Mouse (Mus musculus): ENCODE data around the gene Car8. TPM values are rescaled to one million over a fixed set of nuclear protein-coding genes. Genes with fewer than 3 reads are reported as not detected.
"Not testable (repeated sequence)": the region's sequence is repeated elsewhere in the genome, so short reads cannot be mapped to it uniquely, and the experiment has no call there.

The Car8 gene
- polyA plus RNA-seq, 1 experiment from 2014 or later, result 2.9 TPM

DNA sequence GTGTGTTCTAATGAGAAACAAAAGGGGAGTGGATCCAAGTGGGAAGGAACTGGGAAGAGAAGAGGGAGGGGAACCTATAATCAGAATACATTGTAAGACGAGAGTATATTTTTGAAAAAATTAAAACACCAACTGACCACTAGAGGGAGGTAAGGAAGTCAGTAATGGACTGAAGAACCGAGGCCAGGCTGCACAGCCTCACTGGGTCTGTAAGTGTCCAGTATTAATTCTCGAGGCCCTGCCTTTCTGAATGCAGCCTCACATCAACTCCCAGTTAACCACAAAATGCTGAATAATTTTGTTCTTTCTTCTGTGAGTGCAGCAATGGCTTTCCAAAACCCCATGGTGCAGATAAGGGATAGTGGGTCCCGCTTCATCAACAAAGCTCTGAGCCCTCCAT lies 48.4 kb downstream of the Car8 start:
- Histone ChIP-seq H3K27ac (replicated peaks) (no peak overlapping the region), H3K36me3 (replicated peaks) (no peaks in the 10 kb centered on the region), H3K9me3 (no peaks in the 10 kb centered on the region), H3K27me3 (replicated peaks; ENCODE audit: low read depth, poor library complexity, severe bottlenecking) (no peaks in the 10 kb centered on the region), H3K4me1 (no peaks in the 10 kb centered on the region), H3K4me3 (no peak overlapping the region)
- 70% methylated on average over 4 of the region's 4 CpGs for WGBS
- DNase-seq (ENCODE audit: low spot score), result no peak

DNA sequence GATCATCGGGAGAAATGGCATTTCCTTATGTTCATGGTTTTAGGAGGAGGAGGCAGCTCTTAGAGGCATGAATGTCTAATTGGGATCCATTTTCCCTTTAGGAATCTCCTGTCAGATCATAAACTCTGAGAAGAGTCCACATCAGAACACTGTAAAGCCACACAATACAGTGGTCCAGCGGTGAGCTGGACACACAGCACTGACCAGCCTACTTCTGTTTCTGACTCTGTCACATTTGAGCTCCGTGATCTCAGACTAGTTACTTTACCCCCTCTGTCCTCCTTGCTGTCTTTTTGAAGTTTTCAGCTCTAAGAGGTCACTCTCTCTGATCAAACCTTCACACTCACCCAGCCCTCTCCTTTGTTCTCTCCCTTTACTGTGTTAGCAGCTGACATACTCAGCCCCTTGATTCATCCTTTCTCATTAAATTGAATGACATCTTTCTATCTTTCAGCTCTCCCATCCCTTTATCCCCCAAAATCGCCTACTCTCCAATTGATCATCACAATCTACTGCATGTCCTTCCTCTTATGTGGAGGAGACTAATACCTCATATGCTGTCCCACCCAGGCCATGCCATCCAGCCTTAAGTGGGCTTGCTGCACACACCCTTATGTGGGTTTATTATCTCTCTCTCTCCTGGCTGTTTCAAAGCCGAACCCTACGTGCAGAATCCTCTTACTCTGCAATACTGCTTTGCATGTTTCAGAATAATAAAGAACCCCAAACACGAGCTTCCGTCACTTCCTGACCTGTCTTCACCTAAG lies 51.7 kb downstream of the Car8 start:
- no peak overlapping the region for H3K27ac ChIP-seq (replicated peaks)
- H3K4me1 ChIP-seq, result no peaks in the 10 kb centered on the region
- DNase-seq (ENCODE audit: low spot score), result no peak
- no peaks in the 10 kb centered on the region for H3K27me3 ChIP-seq (replicated peaks; ENCODE audit: low read depth, poor library complexity, severe bottlenecking)
- no peaks in the 10 kb centered on the region for H3K9me3 ChIP-seq
- 79% methylated on average over 8 of the region's 8 CpGs for WGBS
- no peak overlapping the region for H3K4me3 ChIP-seq
- H3K36me3 ChIP-seq (replicated peaks), result no peaks in the 10 kb centered on the region

DNA sequence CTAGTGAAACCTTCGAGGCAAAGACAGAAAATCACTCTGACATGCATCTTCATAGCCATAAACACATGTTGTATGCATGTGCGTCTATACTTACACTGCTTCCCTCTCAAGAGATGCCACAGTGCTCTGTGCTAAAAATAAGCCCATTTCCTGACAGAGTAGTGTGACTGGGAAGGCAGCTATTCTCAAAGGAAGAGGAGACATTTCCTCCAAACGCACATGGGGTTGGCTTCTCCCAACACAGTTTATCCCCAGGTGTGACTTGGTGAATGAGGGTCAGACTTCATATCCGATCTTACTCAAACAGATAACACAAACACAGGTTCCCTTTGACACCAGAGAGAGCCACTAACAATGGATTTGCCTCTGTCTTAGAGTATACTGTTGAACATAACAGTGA lies 58.3 kb downstream of the Car8 start:
- Histone ChIP-seq H3K36me3 (replicated peaks) (no peaks in the 10 kb centered on the region), H3K27me3 (replicated peaks; ENCODE audit: low read depth, poor library complexity, severe bottlenecking) (no peaks in the 10 kb centered on the region), H3K4me3 (no peak overlapping the region), H3K9me3 (no peaks in the 10 kb centered on the region), H3K27ac (replicated peaks) (no peak overlapping the region), H3K4me1 (no peaks in the 10 kb centered on the region)
- no peak for DNase-seq (ENCODE audit: low spot score)
- WGBS, result 74% methylated on average over 4 of the region's 4 CpGs

DNA sequence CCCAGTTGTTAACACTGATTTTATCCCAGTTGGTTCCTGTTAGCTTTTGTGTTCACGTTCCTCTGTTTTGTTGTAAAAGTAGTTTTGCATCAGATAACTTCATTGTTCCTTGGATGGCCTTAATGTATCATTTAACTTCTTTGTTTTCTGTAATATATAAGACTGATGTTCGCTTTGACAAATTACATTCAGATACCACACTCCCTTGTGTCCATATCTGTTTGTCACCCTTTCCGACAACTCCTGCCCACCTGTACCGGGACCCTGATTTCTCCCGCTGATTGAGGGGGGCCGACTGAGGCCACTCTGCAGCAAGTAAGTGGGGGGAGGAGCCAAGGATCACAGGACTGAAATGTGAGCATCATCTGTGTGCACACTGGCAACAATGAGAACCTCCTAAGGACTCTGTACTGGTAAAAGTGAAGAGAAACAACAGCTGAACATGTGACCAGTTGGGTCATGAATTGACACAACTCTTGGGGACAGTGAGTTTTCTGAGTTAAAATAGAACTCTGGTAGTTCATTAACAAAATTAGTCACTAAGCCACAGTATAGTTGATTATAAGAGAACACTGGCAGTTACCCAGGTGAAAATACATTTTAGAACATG lies 84.1 kb downstream of the Car8 start:
- no peak for DNase-seq (ENCODE audit: low spot score)
- Histone ChIP-seq H3K9me3 (no peaks in the 10 kb centered on the region), H3K4me1 (no peaks in the 10 kb centered on the region), H3K27ac (replicated peaks) (no peak overlapping the region), H3K4me3 (no peak overlapping the region), H3K27me3 (replicated peaks; ENCODE audit: low read depth, poor library complexity, severe bottlenecking) (no peaks in the 10 kb centered on the region), H3K36me3 (replicated peaks) (no peaks in the 10 kb centered on the region)
- WGBS, result 84% methylated on average over 6 of the region's 6 CpGs

DNA sequence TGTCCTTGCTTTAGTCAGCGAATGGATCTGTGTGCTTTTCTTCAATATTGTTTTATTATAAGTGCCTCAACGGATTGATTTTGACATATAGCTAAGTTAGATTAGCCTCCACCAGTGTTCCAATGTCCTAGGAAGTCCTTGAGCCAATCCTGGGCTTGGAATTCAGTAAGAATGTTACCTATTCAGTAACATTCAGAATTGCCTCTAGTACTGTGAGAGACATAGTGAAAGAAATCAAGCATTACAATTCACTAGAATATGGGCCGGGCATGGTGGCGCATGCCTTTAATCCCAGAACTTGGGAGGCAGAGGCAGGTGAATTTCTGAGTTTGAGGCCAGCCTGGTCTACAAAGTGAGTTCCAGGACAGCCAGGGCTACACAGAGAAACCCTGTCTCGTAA lies 84.9 kb downstream of the Car8 start:
- H3K36me3 ChIP-seq (replicated peaks); H3K27ac ChIP-seq (replicated peaks); H3K9me3 ChIP-seq; H3K4me3 ChIP-seq; H3K4me1 ChIP-seq; DNase-seq (ENCODE audit: low spot score); H3K27me3 ChIP-seq (replicated peaks; ENCODE audit: low read depth, poor library complexity, severe bottlenecking): not testable (repeated sequence)
- WGBS, result 89% methylated on average over 5 of the region's 5 CpGs

DNA sequence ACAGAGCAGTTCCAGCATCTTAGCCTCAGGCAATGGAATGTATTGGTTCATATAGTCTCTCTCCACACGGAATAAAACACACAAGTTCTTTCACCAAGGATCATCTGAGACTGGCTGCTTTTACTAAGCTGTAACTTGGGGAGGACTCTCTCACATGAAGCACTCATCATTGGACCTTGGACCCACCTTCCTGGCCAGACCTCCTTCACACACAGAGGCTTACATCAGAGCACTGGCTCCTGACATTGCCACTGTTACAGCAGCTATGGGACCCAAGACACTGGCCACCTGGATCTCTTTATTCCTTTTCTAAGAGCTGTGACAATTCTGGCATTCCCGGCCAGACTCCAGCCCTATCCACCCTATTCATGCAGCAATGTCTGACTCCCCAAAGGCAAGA lies 101.4 kb downstream of the Car8 start:
- no peak for DNase-seq (ENCODE audit: low spot score)
- Histone ChIP-seq H3K27ac (replicated peaks) (no peak overlapping the region), H3K36me3 (replicated peaks) (no peaks in the 10 kb centered on the region), H3K4me1 (no peaks in the 10 kb centered on the region), H3K9me3 (no peaks in the 10 kb centered on the region), H3K27me3 (replicated peaks; ENCODE audit: low read depth, poor library complexity, severe bottlenecking) (no peaks in the 10 kb centered on the region), H3K4me3 (no peak overlapping the region)
- WGBS, result 82% methylated on average over 2 of the region's 2 CpGs

DNA sequence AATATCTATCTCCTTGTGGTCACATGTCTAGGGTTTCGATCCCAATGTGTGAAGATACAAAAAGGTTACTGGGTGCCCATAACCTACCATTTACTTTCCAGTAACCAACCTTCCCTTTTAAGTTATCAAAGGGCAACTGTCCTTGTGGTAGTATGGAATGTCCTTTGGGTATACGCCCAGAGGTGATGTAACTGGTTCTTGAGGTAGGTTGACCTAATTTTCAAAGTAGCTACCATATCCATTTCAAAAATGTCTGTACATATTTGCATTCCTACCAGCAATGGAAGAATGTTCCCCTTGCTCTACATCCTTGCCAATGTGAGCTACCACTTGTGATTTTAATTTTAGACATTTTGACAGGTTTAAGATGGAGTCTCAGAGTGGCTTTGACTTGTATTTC lies 106.8 kb downstream of the Car8 start:
- no peak for DNase-seq (ENCODE audit: low spot score)
- no peak overlapping the region for H3K4me3 ChIP-seq
- H3K27me3 ChIP-seq (replicated peaks; ENCODE audit: low read depth, poor library complexity, severe bottlenecking), result no peaks in the 10 kb centered on the region
- H3K27ac ChIP-seq (replicated peaks), result no peak overlapping the region
- no peaks in the 10 kb centered on the region for H3K9me3 ChIP-seq
- 92% methylated on average over 2 of the region's 2 CpGs for WGBS
- H3K36me3 ChIP-seq (replicated peaks), result no peaks in the 10 kb centered on the region
- no peaks in the 10 kb centered on the region for H3K4me1 ChIP-seq

DNA sequence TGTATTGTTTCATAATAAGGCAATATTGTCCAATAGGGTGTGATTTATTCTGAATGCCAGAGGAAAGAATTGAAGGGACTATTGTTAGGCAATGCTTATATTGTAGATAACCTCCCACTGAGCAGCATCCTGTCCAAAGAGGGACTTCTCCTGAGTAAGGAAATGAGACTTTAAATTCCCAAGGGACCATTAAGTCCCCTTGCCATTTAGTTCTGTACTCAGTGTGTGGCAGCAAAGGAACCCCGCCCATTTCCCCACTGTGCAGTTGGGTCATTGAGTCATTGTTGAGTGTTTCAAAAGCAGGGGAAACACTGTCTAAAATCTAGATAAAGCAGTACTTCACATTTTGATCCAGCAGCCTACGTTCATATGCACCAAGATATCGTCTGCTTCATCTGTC lies 125.3 kb downstream of the Car8 start:
- H3K36me3 ChIP-seq (replicated peaks), result no peaks in the 10 kb centered on the region
- H3K4me1 ChIP-seq, result no peaks in the 10 kb centered on the region
- no peak for DNase-seq (ENCODE audit: low spot score)
- no peaks in the 10 kb centered on the region for H3K9me3 ChIP-seq
- H3K4me3 ChIP-seq, result no peak overlapping the region
- no peaks in the 10 kb centered on the region for H3K27me3 ChIP-seq (replicated peaks; ENCODE audit: low read depth, poor library complexity, severe bottlenecking)
- WGBS, result 91% methylated on average over 3 of the region's 3 CpGs
- no peak overlapping the region for H3K27ac ChIP-seq (replicated peaks)

DNA sequence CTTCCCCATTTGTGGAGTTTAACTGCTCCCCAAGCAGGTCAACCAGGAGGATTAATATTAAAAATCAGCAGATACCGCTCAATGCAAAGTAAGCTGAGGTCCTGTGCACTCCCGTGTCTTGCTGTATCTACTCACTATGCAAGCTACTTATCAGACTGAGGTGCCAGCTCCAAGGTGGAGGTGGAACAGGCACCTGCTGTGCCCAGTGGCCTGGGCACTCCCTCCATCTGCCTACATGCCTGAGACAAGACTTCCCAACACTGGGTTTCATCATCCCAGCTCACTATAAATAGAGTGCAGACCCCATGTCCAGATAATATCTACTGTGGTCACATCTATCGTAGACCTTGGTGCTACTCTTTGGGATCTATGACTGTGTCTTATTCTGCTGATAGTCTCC lies 127.0 kb downstream of the Car8 start:
- no peaks in the 10 kb centered on the region for H3K27me3 ChIP-seq (replicated peaks; ENCODE audit: low read depth, poor library complexity, severe bottlenecking)
- no peak for DNase-seq (ENCODE audit: low spot score)
- H3K4me3 ChIP-seq, result no peak overlapping the region

DNA sequence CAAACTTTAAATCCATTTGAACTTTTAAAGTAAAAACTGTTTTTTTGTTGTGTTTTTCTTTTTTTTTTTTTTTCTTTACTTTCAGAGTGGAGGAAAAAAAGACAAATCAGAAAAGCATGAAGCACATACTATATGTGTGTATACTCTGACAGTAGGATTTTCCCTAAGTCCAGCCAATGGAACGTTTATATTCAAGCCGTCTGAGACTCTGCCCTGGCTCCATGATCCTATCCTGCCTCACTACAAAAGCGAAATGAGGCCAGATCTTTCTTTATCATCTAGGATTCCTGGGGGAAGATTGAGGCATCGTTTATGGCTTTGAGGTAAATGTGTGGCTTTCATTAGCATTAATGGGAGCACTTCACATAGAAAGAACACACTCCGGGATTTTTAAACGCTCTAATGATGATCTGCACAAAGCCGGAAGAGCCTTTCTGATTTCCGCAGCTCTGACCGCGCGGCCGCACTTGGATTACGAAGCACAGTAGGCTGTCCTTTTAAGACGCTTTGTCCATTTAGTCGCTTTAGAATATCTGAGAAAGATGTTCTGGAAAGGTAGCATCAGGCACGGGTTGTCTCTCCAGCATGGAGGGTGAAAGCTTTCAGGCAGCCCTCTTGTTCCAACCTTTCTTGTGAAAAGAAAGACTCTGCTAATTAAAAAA lies 128.8 kb downstream of the Car8 start:
- DNase-seq (ENCODE audit: low spot score), result no peak
- no peak overlapping the region for H3K27ac ChIP-seq (replicated peaks)
- WGBS, result 78% methylated on average over 16 of the region's 16 CpGs
- H3K9me3 ChIP-seq, result no peaks in the 10 kb centered on the region
- H3K36me3 ChIP-seq (replicated peaks), result no peaks in the 10 kb centered on the region
- H3K27me3 ChIP-seq (replicated peaks; ENCODE audit: low read depth, poor library complexity, severe bottlenecking), result no peaks in the 10 kb centered on the region
- no peak overlapping the region for H3K4me3 ChIP-seq
- no peaks in the 10 kb centered on the region for H3K4me1 ChIP-seq

More for the DNA sequence above, 127.0 kb downstream of the Car8 start:
- H3K27ac ChIP-seq (replicated peaks), result no peak overlapping the region
- H3K9me3 ChIP-seq, result no peaks in the 10 kb centered on the region
- no peaks in the 10 kb centered on the region for H3K4me1 ChIP-seq
- no peaks in the 10 kb centered on the region for H3K36me3 ChIP-seq (replicated peaks)
- 88% methylated on average over 3 of the region's 3 CpGs for WGBS

DNA sequence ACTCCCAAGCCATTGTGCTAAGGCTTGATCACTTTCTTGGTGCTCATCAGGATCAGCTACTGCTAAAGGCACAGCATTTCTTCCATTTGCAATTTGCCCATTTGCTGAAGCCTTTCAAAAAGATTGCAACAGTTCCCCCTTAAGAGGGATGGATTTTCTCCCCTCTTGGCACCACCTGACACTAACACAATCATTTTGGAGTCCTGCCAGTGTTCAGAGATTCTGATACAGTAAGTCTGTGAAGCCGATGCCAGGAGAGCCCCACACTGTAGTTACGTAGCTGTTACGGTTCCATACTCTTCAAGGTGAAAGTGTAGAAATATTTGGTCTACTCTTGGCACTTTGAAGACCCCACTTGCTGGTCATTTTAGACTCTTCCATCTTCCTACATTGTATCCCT lies 137.4 kb downstream of the Car8 start:
- no peak overlapping the region for H3K4me3 ChIP-seq

DNA sequence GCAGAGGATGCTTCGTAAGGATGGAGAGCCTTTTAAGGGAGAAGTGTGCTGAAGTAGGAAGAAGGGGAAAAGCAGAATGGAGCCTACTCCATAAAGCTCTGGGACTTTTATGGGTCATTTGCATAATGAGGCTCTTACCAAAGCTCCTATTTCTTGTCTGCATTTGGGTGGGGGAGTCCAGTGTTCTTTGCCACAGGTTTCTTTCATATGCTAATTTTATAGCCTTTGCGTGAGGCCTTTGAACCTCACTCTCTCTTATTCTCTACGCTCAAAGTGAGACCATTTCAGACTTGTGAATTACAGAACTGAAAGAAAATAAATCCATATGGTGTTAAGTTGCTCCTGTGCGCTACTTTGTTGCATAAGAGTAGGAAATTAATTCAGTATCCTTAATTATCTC lies 140.8 kb downstream of the Car8 start:
- Histone ChIP-seq H3K27me3 (replicated peaks; ENCODE audit: low read depth, poor library complexity, severe bottlenecking) (no peaks in the 10 kb centered on the region), H3K9me3 (no peaks in the 10 kb centered on the region), H3K4me3 (no peak overlapping the region), H3K4me1 (no peaks in the 10 kb centered on the region), H3K36me3 (replicated peaks) (no peaks in the 10 kb centered on the region), H3K27ac (replicated peaks) (no peak overlapping the region)
- no peak for DNase-seq (ENCODE audit: low spot score)
- WGBS, result 73% methylated on average over 4 of the region's 4 CpGs

More for the DNA sequence above, 137.4 kb downstream of the Car8 start:
- Histone ChIP-seq H3K27me3 (replicated peaks; ENCODE audit: low read depth, poor library complexity, severe bottlenecking) (no peaks in the 10 kb centered on the region), H3K9me3 (no peaks in the 10 kb centered on the region), H3K4me1 (no peaks in the 10 kb centered on the region), H3K27ac (replicated peaks) (no peak overlapping the region), H3K36me3 (replicated peaks) (no peaks in the 10 kb centered on the region)
- DNase-seq (ENCODE audit: low spot score), result no peak
- 93% methylated on average over 3 of the region's 3 CpGs for whole genome bisulfite sequencing

DNA sequence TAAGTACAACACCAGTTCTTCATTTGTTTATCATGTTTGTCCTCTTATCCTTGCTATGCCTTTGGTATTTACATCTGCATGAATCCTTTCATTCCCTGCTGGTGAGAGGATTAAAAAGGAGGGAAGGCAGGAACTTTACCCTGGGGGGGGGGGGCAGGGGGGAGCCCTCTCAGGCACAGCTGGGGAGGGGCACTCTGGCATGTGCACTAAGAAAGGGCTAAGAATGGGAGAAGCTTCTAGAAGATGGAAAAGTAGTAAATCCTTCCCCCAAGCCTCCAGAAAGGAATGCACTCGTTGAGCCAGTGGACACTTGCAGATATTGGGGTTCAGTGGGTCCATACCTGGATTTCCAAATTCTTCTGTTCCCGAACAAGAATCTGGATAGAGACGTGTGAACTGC lies 141.2 kb downstream of the Car8 start:
- no peak for DNase-seq (ENCODE audit: low spot score)
- Histone ChIP-seq H3K4me3 (no peak overlapping the region), H3K4me1 (no peaks in the 10 kb centered on the region), H3K27me3 (replicated peaks; ENCODE audit: low read depth, poor library complexity, severe bottlenecking) (no peaks in the 10 kb centered on the region), H3K27ac (replicated peaks) (no peak overlapping the region), H3K36me3 (replicated peaks) (no peaks in the 10 kb centered on the region), H3K9me3 (no peaks in the 10 kb centered on the region)
- WGBS, result 66% methylated on average over 3 of the region's 3 CpGs

Data from embryonic facial prominence, embryonic 10.5 days (tissue).